Mouse (Mus musculus) urinary bladder, postnatal 4 days (tissue): ENCODE data around the gene Nptn.

Source experiments
- DNase-seq, 2 experiments: peaks; one replicate each; pipeline ENCODE4 v3.0.0; 2021 to 2022; ENCODE audit warnings: low spot score in 2 of 2

Gene Nptn

DNA sequence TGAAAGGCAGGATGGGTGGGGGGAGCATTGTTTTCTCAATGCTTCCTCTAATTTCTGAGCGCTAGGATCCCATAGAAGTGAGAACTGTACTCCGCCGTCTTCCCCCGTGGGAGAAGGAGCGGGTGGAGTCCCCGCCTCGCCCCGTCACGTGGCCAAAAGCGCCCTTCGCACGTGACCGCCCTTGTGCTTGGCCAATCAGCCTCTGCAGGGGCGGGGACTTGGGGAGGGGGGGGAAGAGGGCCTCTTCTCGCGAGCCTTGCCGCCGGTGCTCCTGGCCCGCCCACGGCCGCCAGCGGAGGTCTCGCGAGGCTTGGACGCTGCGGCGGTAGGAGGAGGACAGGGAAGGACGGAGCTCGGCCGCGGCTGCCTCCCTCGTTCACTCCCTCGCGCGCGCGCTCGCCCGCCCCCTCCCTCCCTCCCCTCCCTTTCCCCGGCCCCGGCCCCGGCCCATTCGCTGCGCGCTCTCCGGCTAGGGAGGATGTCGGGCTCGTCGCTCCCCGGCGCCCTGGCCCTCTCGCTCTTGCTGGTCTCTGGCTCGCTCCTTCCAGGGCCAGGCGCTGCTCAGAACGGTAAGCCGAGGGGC, at the start of gene Nptn:
Gene Nptn, plus strand, starts transcription at position 283 of the 583 bp plus-strand sequence.
- peak; percentile 98 for DNase-seq

DNA sequence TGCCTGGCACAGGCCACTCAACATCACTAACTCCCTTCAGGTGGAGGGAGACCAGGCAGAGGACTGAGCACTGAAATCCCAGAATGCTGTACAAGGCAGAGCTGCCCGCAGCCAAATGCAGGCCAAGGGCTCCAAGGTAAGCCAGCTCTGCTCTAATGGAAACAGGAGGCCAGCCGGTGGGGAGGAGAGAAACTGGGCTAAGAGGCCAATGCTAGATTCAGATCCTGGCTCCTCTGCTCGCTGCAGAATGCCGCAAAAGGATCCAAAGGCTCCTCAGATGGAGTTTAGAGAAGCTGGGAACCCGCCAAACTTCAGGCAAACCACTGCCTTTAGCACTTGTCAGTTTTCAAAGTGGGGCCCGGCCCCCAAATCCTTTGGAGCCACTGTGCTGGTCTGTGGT, 48.7 kb upstream of the Nptn start:
- DNase-seq: no peak

DNA sequence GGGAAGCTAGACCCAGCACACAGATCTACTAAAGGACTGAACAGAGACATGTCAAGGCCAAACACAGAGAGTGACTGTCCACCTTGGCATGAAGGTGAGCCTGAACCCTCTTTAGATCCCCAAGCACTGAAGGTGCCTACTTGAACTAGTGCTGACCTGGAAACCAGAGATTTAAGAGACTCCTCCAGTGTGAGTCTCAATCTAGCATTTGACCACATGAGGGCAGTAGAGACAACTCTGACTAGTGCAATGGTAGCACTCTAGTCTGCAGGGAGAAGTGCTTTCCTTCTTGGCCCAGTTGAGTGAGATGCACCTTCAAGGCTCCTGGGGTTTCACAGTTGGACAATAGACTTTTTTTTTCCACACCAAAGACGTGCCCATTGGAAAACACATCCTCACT, 47.3 kb upstream of the Nptn start:
- DNase-seq: no peak

DNA sequence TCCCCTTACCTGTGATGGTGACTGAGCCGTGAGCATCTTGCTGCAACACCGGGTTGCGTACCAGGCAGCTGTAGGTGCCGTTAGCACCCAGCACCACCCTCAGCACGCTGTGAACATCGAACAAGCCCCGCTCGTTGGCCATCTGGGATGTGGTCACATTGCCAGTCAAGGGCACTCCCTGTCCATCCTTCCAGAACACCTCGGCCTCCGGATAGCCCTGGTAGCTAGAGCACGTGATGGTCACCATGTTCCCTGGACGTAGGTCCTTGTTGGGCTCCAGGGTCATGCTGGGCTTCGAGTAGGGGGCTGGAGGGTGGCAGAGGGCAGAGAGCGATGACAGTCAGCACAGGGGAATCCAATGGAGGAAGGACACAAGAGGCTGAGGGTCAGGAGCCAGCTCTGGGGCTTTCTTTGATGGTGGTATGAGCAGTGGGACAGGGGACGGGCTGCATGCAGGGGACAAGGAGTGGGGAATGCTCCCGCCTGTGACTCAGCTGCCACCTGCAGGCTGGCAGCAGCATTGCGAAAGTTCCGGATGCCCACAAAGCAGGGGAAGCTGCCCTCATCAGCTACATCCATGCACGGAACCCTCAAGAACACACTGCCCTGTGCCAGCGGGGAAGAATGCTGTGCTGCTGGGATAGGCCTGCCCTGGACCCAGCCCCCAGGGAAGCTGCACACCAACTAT, 46.4 kb upstream of the Nptn start:
- DNase-seq: no peak

DNA sequence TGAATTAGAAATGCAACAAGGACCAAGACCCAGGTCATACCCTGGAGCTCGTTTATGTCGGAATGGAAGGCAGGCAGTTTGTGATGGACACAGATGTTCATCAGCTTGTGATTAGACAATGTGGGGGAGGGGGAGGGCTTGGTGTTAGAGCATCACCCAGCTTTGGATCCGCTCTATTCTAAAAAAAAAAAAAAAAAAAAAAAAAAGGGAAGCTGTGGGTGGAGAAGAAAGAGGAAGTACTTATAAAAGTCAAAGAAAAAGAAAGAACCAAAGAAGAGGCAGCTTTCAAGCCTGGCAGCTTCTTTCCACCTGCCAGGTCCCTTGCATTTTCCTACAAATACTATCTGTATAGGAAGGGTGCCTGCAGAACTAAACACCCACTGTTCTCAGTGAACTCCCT, 44.3 kb upstream of the Nptn start:
- no peak for DNase-seq

DNA sequence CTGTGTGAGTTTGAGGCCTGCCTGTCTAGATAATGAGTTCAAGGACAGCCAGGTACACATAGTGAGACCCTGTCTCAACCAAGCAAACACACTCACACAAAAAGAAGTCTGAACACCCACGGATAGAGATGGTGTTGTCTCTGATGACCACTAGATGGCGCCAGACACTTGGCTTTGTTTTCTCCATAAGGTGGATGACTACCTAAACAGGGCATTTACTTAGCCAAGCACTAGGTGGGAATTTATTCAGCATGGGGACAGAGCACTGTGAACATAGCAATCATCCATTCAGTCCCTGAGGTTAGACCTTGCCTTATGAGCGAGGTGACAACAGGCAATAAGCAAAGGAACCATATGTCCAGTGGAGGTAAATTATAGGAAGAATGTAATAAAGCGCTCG, 42.2 kb upstream of the Nptn start:
- DNase-seq: no peak

DNA sequence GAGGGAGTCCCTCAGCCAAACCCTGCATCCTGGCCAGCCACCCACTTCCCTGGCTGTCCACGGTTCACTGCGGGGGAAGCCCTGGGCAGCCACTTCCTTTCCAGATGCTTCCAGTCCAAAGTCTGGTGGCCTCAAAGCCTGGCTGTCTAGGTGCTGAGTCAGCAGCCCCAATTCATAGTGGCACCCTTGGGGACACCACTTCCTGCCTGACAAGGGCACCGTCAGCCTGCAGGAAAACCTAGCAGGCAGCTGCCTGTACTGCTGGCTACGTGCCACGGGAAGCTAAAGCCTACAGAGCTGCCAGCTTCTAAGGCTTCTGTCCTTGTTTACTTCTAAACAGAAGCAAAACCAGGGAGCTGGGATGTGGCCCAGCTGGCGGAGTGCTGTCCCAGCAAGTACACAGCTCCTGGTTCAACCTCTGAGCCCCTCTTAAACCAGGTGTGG, 40.1 kb upstream of the Nptn start:
- peak; percentile 72 to 77 for DNase-seq

DNA sequence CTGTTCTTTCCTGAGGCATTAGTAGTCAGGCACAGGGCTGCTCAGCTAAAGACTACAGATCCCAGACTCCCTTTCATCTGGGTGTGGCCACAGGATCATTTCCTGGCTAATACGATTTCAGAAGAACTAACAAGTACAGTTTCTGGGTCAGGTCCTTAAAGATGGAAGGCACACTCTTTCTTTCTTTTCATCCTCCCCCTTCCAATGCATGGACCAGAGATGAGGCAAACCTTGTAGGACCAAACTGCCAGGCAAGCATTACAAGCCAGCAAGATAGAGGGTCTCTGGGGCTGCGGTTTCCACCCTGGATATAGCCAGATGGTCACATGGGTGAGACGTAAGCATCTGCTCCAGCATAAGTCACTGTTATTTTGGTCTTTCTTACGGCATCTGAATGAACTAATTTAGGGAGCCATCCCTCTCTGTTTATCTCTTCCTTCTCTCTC, 37.1 kb upstream of the Nptn start:
- no peak for DNase-seq

DNA sequence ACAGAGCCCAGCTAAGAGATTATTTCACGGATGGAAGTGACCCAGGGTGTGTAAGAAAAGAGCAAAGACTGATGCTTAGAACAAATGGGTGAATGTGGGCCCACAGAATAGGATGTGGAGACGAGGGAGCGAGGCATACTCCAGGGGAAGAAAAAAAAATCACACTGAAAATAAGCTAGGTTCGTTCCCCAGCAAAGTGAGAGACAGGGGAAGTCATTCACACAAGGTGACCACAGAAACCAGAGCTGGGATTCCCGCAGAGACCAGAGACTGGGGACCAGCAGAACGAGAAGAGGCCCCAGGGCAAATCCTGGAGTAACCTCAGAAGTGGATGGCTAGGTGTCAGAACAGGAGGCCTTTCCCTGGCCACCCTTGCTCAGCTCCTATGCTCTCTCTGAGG, 36.6 kb upstream of the Nptn start:
- no peak for DNase-seq

DNA sequence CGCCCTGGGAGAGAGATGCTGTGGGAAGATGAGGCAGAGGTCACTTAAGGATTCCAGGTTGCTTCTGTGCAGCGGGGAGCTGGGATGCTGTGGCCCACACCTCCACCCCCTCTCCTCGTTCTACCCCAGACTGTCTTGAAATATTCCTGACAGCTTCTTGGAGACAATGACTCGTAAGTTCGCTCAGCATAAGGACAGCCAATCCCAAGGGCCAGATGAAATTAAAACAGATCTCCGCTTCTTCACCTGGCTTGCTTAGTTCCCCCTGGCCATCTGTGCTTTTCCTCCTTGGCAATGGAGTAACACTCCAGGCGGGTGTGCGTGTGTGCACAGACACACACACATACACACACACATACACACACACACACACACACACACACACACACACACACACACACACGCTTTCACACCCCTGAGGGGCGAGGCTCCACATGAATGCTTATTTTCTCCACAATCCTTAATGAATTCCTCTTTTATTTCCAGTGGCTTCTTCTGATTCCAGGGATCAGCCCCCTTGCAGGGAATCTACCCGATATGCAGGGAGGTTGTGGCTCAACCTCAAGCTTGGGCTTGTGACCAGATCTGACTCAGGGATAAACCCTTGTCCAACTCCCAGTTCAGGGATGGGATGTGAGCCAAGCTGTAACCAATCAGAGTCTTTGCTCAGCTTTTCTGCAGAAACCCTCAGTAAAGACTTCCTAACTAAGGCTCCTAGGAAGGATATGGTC, 35.2 kb upstream of the Nptn start:
- no peak for DNase-seq

DNA sequence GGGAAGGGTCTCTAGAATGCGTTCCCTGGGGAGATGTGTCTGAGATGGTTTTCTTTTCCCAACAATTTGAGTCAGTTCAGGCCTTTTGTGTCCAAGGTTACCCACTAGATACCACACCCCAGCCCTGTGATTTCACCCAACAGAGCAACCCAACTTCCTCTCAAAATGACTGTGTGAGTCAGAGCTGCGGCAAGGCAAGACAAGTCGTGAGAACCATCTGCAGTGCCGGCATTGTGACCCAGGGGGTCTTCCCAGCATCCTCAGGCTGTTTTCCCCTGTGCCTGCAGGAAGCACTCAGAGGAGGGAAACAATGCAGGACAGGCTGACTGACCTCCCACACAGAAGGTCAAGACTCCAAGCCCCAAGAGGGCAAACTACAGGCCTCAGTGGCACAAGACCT, 33.1 kb upstream of the Nptn start:
- DNase-seq: no peak

DNA sequence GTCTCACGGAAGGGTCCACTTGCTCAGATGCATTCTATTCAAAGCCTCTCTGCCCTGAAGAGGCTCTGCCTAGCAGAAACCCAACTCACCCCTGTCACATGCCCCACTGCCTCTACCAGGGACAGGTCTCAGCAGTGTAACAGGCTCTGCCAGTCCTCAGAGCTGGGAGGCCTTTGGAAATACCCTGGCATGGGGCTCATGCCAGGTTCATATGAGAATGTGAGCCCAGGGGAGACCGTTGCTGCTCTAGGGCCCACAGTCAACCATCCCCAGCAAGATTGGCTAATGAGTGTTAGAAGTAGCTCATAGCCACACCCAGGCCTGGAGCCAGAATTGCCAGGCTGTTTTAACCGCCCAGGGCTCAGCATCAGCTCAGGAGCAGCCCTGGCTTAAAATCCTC, 32.3 kb upstream of the Nptn start:
- DNase-seq: no peak

DNA sequence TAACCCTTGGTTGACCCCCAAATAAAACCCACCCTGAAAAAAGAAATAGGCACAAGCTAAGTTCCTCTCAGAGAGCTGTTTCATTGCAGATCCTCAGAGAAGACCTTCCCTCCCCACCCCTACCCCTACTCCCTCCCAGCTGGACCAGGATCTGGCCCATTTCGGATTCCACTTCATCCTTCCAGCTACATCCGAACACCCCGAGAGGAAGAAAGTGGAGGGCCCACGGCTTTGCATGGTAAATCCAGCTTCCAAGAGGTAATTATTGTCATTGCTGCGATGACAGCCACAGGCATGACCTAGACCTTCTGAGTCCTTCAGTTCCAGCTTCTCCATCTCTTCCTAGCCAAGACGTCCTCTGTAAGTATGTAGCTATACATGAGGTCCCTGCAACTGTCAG, 31.1 kb upstream of the Nptn start:
- no peak for DNase-seq

DNA sequence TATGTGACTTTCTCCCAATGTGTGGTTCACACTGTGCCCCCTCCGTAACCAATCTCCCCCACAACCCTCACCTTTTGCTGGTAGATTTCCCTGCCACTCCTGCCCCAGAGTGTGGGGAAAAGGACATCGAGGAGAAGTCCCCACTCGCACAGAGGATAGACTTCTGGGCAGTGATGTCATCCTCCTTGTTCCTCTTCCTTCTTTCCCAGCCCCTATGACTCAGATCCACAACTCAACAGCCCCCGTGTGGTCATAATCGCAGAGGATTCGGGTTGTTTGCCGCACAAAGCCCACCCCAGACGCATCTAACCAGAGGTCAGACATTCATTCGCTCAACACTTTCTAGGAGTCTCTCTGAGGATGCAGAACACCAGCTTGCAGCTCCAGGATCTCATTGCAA, 30.0 kb upstream of the Nptn start:
- no peak for DNase-seq

DNA sequence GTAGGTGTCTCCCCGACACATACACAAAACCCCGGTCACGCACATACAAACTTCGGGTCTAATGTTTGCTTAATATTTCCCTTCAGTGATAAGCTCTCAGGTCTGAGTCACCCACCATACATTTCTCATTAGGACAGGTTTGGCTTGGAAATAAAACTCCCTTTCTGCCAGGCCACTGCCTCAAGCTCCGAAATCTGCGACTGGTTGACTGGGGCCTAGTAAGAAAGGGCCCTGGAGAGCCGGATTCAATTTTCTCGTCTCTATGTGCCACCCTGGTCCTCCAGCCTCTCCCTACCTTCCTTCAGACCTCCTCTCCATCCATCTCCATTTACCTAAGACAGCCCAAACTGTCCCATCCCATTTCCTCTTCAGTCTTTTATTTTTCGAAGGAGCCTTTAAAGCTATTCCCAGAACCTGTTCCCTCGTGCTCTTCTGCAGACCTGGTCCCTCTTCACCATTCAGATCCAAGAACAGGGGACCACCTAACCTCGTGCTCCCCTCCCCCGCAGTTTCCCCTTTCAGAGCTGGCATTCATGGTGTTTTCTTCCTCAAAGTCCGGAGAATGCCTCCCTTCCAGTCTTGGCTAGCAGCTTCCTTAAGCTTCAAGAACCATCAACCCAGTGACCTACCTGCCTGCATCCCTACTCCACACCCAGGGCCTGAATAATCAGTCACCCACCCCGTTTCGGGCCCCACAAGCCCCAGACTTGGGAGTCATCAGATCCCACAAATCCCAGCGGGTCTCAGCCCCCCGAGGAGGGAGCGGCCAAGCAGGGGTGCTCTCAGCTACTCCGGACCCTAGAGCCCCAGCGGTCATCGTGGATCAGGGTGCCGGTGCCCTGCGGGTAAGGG, 27.8 kb upstream of the Nptn start:
- no peak for DNase-seq

DNA sequence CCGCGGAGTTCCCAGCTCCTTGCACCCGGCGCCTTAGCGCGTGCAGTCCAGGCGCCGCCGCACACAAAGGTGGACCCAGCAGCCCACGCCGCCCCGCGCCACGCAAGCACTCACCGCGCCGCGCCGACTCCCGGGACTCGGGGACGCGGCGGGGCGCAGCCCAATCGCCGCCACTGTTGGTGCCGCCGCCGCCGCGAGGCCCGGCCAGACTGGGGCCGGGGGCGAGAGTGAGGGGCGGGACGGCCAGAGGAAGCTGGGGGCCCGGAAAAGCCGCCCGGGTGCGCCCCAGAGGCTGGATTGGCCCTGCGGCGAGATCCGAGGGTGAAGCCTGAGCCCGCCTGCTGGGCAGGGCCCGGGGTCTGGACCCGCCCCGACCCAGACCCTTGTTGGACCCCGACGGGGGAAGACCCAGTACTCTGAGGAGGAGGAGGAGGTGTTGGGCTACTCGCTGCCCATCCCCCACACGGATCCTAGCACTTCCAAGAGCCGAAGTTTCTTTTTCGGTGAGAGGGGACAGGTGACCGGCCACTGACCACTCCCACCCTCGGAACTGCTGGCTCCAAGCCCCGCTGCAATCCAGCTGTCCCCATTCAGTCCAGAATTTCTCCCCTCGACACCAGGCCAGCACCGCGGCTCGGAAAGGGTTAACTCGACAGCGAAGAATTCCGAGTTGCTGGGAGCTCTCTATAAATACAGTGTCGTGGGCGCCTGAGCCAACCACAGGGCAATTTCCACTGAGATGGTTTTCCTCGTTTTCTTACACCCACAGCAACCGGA, 26.9 kb upstream of the Nptn start, which contains the start of gene Cd276:
Gene Cd276, minus strand, starts transcription at position 530 of the 777 bp plus-strand sequence.
- peak; percentile 56 to 75 for DNase-seq

DNA sequence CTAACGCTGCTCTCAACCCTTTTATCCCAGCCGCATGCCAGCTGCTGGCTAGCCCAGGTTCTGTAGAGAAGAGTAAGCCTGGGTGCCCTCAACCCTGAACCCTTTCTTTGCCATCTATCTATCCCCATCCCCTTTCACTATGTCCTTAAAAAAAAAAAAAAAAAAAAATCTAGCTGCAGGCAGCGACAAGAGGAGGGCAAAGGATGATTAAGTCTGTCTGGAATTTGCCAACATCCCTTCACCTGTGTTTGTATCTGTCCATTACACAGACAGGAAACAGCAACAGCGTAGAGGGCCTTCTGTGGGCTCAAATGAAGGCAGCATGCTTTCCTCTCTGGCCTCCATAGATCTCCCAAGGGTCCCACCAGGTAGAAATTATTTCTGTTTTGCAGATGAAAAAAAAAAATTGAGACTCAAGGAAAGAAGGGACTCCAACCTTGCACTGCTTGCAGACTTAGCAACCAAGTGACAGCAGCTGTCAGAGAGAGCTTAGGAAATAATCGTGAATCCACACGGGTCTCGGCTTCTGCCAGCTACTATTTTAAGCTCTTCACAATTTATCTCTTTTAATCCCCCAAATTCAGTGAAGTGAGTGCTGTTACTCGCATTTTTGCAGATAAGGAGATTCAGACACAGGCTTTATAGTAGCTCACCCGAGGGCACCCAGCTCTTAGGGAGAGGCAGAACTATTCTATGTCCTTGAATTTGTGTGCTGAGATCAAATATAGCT, 26.2 kb upstream of the Nptn start:
- DNase-seq: no peak

DNA sequence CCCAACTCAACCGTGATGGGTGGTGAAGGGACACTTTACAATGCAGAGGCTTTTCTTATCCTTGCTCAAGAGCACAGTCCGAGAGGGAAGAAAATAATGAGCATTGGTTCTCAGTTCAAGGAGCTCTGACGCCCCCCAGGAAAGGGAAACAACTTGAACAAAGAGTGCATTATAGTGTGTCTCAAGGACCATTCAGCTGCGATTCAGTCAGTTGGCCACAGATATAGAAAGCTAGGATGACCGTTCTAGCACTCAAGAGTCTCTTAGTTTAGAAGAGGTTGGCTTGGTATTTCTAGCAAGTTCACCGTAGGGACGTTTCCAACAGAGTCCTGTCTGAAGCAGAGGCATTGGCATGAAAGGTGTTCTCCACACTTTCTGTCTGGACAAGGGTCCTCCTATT, 25.4 kb upstream of the Nptn start:
- DNase-seq: no peak

DNA sequence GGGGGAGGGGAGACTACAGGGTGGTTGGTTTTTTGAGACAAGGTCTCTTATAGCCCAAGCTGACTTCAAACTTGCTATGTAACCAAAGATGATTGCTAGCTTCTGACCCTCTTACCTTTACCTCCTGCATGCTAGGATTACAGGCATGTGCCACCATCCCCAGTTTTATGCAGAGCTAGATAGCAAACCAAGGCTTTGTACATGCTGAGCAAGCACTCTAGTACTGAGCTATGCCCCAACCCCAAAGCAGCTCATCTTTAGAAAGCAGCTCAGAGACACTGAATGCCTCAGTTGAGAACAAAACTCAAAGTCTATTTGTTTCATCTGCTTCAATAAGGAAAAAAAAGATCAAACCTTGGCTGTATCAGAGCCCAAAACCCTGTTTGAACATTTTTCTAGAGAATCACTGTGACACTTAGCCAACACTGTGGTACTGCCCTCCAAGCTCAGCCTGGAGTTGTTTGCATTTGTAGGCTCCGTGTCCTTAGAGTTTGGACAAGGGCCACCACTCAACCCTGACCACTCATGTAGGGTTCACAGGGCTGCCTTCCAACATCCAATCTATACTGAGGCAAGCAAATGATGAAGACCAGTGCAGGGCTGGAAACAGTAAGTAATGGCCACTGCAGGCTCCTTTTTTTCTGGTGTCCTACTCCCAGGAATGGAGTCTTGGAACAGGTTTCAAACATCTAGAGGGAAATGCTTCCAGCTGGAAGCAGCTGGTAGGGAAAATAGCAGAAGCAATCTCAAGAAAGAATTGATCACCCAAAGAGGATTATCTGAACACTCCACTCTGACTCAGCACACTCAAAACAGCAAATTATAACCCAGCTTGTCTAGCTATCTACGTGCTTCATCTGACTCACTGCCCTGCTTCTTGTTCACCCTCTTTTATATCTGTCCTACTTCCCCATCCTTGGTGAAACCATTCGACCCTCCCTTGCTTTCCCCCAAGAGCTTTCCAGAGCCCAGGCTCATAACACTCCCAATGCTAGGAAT, 24.3 kb upstream of the Nptn start:
- no peak for DNase-seq
